Mouse (Mus musculus): Measurements from ENCODE around the gene Ifna5. TPM values are rescaled to one million over a fixed set of nuclear protein-coding genes. Genes with fewer than 3 reads are reported as not detected.

Gene Ifna5
- total and polyA plus RNA-seq, 2 experiments from 2014 or later, result not detected

GRCm38 (mm10) chr4:88865011-88865569, 29.8 kb downstream of the Ifna5 start:
- no peak overlapping the region for H3K4me3 ChIP-seq (ENCODE audit: low read length)
- WGBS, result 52% methylated on average over 6 of the region's 6 CpGs
- TF ChIP-seq CTCF (IDR thresholded peaks at IDR 0.05; ENCODE audit: low read depth), result no peak
- H3K27ac ChIP-seq, result no peak overlapping the region
- no peak overlapping the region for H3K4me2 ChIP-seq (ENCODE audit: low read depth, low read length)
- no peak overlapping the region for H3K9ac ChIP-seq (replicated peaks; ENCODE audit: low read length)
- DNase-seq (ENCODE audit: low spot score) (no peak), ATAC-seq (no peak)
- H3K27me3 ChIP-seq (ENCODE audit: insufficient read depth, low read length), result no peaks in the 10 kb centered on the region
- H3K4me1 ChIP-seq (ENCODE audit: insufficient read depth, low read length), result no peaks in the 10 kb centered on the region
- H3K9me3 ChIP-seq (ENCODE audit: low read length), result no peaks in the 10 kb centered on the region
- no peaks in the 10 kb centered on the region for H3K36me3 ChIP-seq (ENCODE audit: insufficient read depth, low read length)

- peak overlapping the region; percentile 53; the same call in 1 of the 2 replicates for H3K9ac ChIP-seq (replicated peaks; ENCODE audit: low read length)
- no peak overlapping the region for H3K27ac ChIP-seq
- H3K36me3 ChIP-seq (ENCODE audit: insufficient read depth, low read length), result no peaks in the 10 kb centered on the region
- peak; percentile 75 for DNase-seq (ENCODE audit: low spot score)
- peak overlapping the region; percentile 51 for H3K4me3 ChIP-seq (ENCODE audit: low read length)
- TF ChIP-seq CTCF (IDR thresholded peaks at IDR 0.05; ENCODE audit: low read depth), result peak; percentile 93
- 0% methylated on average over 8 of the region's 8 CpGs for WGBS
- H3K4me1 ChIP-seq (ENCODE audit: insufficient read depth, low read length), result no peaks in the 10 kb centered on the region
- H3K27me3 ChIP-seq (ENCODE audit: insufficient read depth, low read length), result no peaks in the 10 kb centered on the region
- peak overlapping the region; percentile 97 for H3K4me2 ChIP-seq (ENCODE audit: low read depth, low read length)
- peak; percentile 75 for ATAC-seq
- H3K9me3 ChIP-seq (ENCODE audit: low read length), result no peaks in the 10 kb centered on the region
Observed at GRCm38 (mm10) chr4:88867366-88867925, 32.1 kb downstream of the Ifna5 start.

- 7% methylated on average over 31 of the region's 31 CpGs for WGBS
- H3K9ac ChIP-seq (replicated peaks; ENCODE audit: low read length), result peak overlapping the region; percentile 53
- no peaks in the 10 kb centered on the region for H3K4me1 ChIP-seq (ENCODE audit: insufficient read depth, low read length)
- ATAC-seq, result peak; percentile 85
- peak overlapping the region; percentile 97 for H3K4me2 ChIP-seq (ENCODE audit: low read depth, low read length)
- no peak overlapping the region for H3K27ac ChIP-seq
- peak; percentile 66 for DNase-seq (ENCODE audit: low spot score)
- H3K27me3 ChIP-seq (ENCODE audit: insufficient read depth, low read length), result no peaks in the 10 kb centered on the region
- no peaks in the 10 kb centered on the region for H3K36me3 ChIP-seq (ENCODE audit: insufficient read depth, low read length)
- TF ChIP-seq CTCF (IDR thresholded peaks at IDR 0.05; ENCODE audit: low read depth), result no peak
- H3K4me3 ChIP-seq (ENCODE audit: low read length), result peak overlapping the region; percentile 51
- H3K9me3 ChIP-seq (ENCODE audit: low read length), result no peaks in the 10 kb centered on the region
Observed at GRCm38 (mm10) chr4:88867926-88868911, 32.9 kb downstream of the Ifna5 start.

GRCm38 (mm10) chr4:88872691-88873090, 37.4 kb downstream of the Ifna5 start:
- TF ChIP-seq CTCF (IDR thresholded peaks at IDR 0.05; ENCODE audit: low read depth), result peak; percentile 75
- peak; percentile 79 for DNase-seq (ENCODE audit: low spot score)

GRCm38 (mm10) chr4:88875435-88876095, 40.2 kb downstream of the Ifna5 start:
- Histone ChIP-seq H3K9me3 (ENCODE audit: low read length) (no peaks in the 10 kb centered on the region), H3K4me3 (ENCODE audit: low read length) (no peak overlapping the region), H3K9ac (replicated peaks; ENCODE audit: low read length) (no peak overlapping the region), H3K27me3 (ENCODE audit: insufficient read depth, low read length) (no peaks in the 10 kb centered on the region), H3K36me3 (ENCODE audit: insufficient read depth, low read length) (no peaks in the 10 kb centered on the region), H3K27ac (no peak overlapping the region), H3K4me1 (ENCODE audit: insufficient read depth, low read length) (no peaks in the 10 kb centered on the region), H3K4me2 (ENCODE audit: low read depth, low read length) (no peak overlapping the region)
- DNase-seq (ENCODE audit: low spot score) (no peak), ATAC-seq (no peak)
- TF ChIP-seq CTCF (IDR thresholded peaks at IDR 0.05; ENCODE audit: low read depth), result no peak
- WGBS, result 63% methylated on average over 4 of the region's 4 CpGs

More at GRCm38 (mm10) chr4:88872691-88873090, 37.4 kb downstream of the Ifna5 start:
- Histone ChIP-seq H3K9me3 (ENCODE audit: low read length) (no peaks in the 10 kb centered on the region), H3K9ac (replicated peaks; ENCODE audit: low read length) (no peak overlapping the region), H3K4me2 (ENCODE audit: low read depth, low read length) (no peak overlapping the region), H3K27ac (no peak overlapping the region), H3K27me3 (ENCODE audit: insufficient read depth, low read length) (no peaks in the 10 kb centered on the region), H3K4me3 (ENCODE audit: low read length) (no peak overlapping the region), H3K4me1 (ENCODE audit: insufficient read depth, low read length) (no peaks in the 10 kb centered on the region), H3K36me3 (ENCODE audit: insufficient read depth, low read length) (no peaks in the 10 kb centered on the region)
- no peak for ATAC-seq
- 0% methylated on average over 2 of the region's 2 CpGs for WGBS

GRCm38 (mm10) chr4:88876520-88876919, 41.2 kb downstream of the Ifna5 start:
- no peak overlapping the region for H3K27ac ChIP-seq
- H3K4me2 ChIP-seq (ENCODE audit: low read depth, low read length), result no peak overlapping the region
- no peak for TF ChIP-seq CTCF (IDR thresholded peaks at IDR 0.05; ENCODE audit: low read depth)
- no peaks in the 10 kb centered on the region for H3K27me3 ChIP-seq (ENCODE audit: insufficient read depth, low read length)
- H3K9ac ChIP-seq (replicated peaks; ENCODE audit: low read length), result no peak overlapping the region
- ATAC-seq (no peak), DNase-seq (ENCODE audit: low spot score) (no peak)
- WGBS, result 86% methylated on average over 4 of the region's 4 CpGs
- H3K4me1 ChIP-seq (ENCODE audit: insufficient read depth, low read length), result no peaks in the 10 kb centered on the region
- H3K9me3 ChIP-seq (ENCODE audit: low read length), result no peaks in the 10 kb centered on the region
- no peak overlapping the region for H3K4me3 ChIP-seq (ENCODE audit: low read length)
- H3K36me3 ChIP-seq (ENCODE audit: insufficient read depth, low read length), result no peaks in the 10 kb centered on the region
